Mouse (Mus musculus) liver, adult 2 months (tissue): ENCODE results near the gene Fosl2. TPM values are rescaled to one million over a fixed set of nuclear protein-coding genes. Genes with fewer than 3 reads are reported as not detected.

Experiments
- DNase-seq: peaks from one replicate; pipeline ENCODE4 v3.0.0-alpha.2; 2011; ENCODE audit warnings: low read depth, low spot score; ENCODE audit errors: extremely low read depth
- H3K27ac ChIP-seq: fragments of 200-500 bp; replicated peaks from 2 replicates; pipeline ENCODE4 v1.5.1; 2012; ENCODE audit warnings: low read depth, mild to moderate bottlenecking, control low read depth, inconsistent platforms, low read length; ENCODE audit not compliant: insufficient read depth
- H3K27me3 ChIP-seq: fragments of 200-500 bp; 2 replicates; pipeline ENCODE4 v1.6.1; 2012; ENCODE audit warnings: mild to moderate bottlenecking, moderate library complexity, low read length, inconsistent platforms; ENCODE audit not compliant: control insufficient read depth, insufficient read depth
- H3K36me3 ChIP-seq: fragments of 200-500 bp; 2 replicates; pipeline ENCODE4 v1.6.1; 2012; ENCODE audit warnings: low read length, inconsistent platforms; ENCODE audit not compliant: control insufficient read depth, insufficient read depth
- H3K4me1 ChIP-seq: fragments of 200-500 bp; 2 replicates; pipeline ENCODE4 v1.6.1; 2011; ENCODE audit warnings: low read length; ENCODE audit not compliant: control insufficient read depth, insufficient read depth
- H3K4me3 ChIP-seq: fragments of 200-500 bp; 2 replicates; pipeline ENCODE4 v1.5.1; 2011; ENCODE audit warnings: low read depth, mild to moderate bottlenecking, control low read depth, low read length, moderate library complexity; ENCODE audit not compliant: insufficient read depth
- H3K79me2 ChIP-seq: fragments of 200-500 bp; 2 replicates; pipeline ENCODE4 v1.6.1; 2012; ENCODE audit warnings: inconsistent platforms, mild to moderate bottlenecking, low read length, moderate library complexity; ENCODE audit not compliant: control insufficient read depth, insufficient read depth
- H3K9ac ChIP-seq: fragments of 200-500 bp; 2 replicates; pipeline ENCODE4 v1.6.1; 2012; ENCODE audit warnings: low read depth, mild to moderate bottlenecking, control low read depth, inconsistent platforms, low read length
- CTCF ChIP-seq: fragments of 200-500 bp; IDR thresholded peaks from 2 replicates; pipeline ENCODE4 v1.5.1; 2011; ENCODE audit warnings: low read depth, low read length, control low read depth
- POLR2A ChIP-seq: fragments of 200-500 bp; IDR thresholded peaks from 2 replicates; pipeline ENCODE4 v1.6.1; 2011; ENCODE audit warnings: low read length, control low read depth; ENCODE audit not compliant: insufficient read depth; ENCODE audit errors: extremely low read depth
- WGBS: fragments of 180-500 bp; shearing (Covaris S2); methylation state at CpG from one replicate; pipeline ENCODE4 v1.1.7; 2018; 5-methylcytosine and 5-hydroxymethylcytosine counted together
- polyA plus RNA-seq: library from polyadenylated mRNA; depleted of rRNA; stranded (reverse); fragments of >200 nt; gene quantifications from 2 replicates; pipeline ENCODE4 v1.2.3, GENCODE M21; 2012; rRNA removed
- total RNA-seq: library from RNA; depleted of rRNA; stranded (reverse); fragments of >200 nt; gene quantifications from 2 replicates; pipeline ENCODE4 v1.2.3, GENCODE M21; 2014; rRNA removed

The Fosl2 gene
- 2.1 and 4.2 TPM in 2 replicates for total RNA-seq
- polyA plus RNA-seq = 2.6 and 4.4 TPM in 2 replicates

GRCm38 (mm10) chr5:32135336-32136206, at the start of gene Fosl2:
TSS of gene Fosl2 (plus strand) at chr5:32135801.
- under 1% methylated on average over 82 of the region's 85 CpGs for WGBS
- peak within 1 kb of the TSS; percentile 98 for H3K27ac ChIP-seq
- TF ChIP-seq CTCF (no peak), POLR2A (peak; percentile 89)
- H3K9ac ChIP-seq = peak within 1 kb of the TSS; percentile 94
- no peaks in the 10 kb centered on the region for H3K36me3 ChIP-seq
- no peaks in the 10 kb centered on the region for H3K79me2 ChIP-seq
- H3K4me3 ChIP-seq = peak within 1 kb of the TSS; percentile 72
- H3K27me3 ChIP-seq = no peaks in the 10 kb centered on the region
- peaks cover 18% of the 10 kb centered on the region for H3K4me1 ChIP-seq
- peak; percentile 93 for DNase-seq

GRCm38 (mm10) chr5:32085971-32086370, 49.6 kb upstream of the Fosl2 start:
- TF ChIP-seq CTCF (no peak), POLR2A (no peak)
- H3K79me2 ChIP-seq = no peaks in the 10 kb centered on the region
- no peaks in the 10 kb centered on the region for H3K36me3 ChIP-seq
- no peaks in the 10 kb centered on the region for H3K27me3 ChIP-seq
- no peak overlapping the region for H3K9ac ChIP-seq
- no peak for DNase-seq
- WGBS = 91% methylated on average over 2 of the region's 2 CpGs
- peaks cover 14% of the 10 kb centered on the region for H3K4me1 ChIP-seq
- no peak overlapping the region for H3K4me3 ChIP-seq
- H3K27ac ChIP-seq = no peak overlapping the region

GRCm38 (mm10) chr5:32086526-32087090, 49.0 kb upstream of the Fosl2 start:
- H3K4me3 ChIP-seq = no peak overlapping the region
- TF ChIP-seq POLR2A (no peak), CTCF (no peak)
- no peak overlapping the region for H3K27ac ChIP-seq
- H3K36me3 ChIP-seq = no peaks in the 10 kb centered on the region
- peak; percentile 82 for DNase-seq
- H3K27me3 ChIP-seq = no peaks in the 10 kb centered on the region
- WGBS = 54% methylated on average over 6 of the region's 6 CpGs
- peaks cover 17% of the 10 kb centered on the region for H3K4me1 ChIP-seq
- H3K79me2 ChIP-seq = no peaks in the 10 kb centered on the region
- H3K9ac ChIP-seq = no peak overlapping the region

- H3K27me3 ChIP-seq = no peaks in the 10 kb centered on the region
- no peaks in the 10 kb centered on the region for H3K36me3 ChIP-seq
- 43% methylated on average over 5 of the region's 5 CpGs for WGBS
- H3K4me3 ChIP-seq = no peak overlapping the region
- DNase-seq = no peak
- H3K9ac ChIP-seq = no peak overlapping the region
- H3K27ac ChIP-seq = no peak overlapping the region
- TF ChIP-seq POLR2A (no peak), CTCF (no peak)
- H3K79me2 ChIP-seq = no peaks in the 10 kb centered on the region
- H3K4me1 ChIP-seq = peaks cover 20% of the 10 kb centered on the region
Observed at GRCm38 (mm10) chr5:32089481-32089880, 46.1 kb upstream of the Fosl2 start.

GRCm38 (mm10) chr5:32092281-32092680, 43.3 kb upstream of the Fosl2 start:
- Histone ChIP-seq H3K27me3 (no peaks in the 10 kb centered on the region), H3K79me2 (no peaks in the 10 kb centered on the region), H3K4me1 (peaks cover 13% of the 10 kb centered on the region), H3K4me3 (no peak overlapping the region), H3K27ac (peak overlapping the region; percentile 63), H3K9ac (no peak overlapping the region), H3K36me3 (no peaks in the 10 kb centered on the region)
- peak; percentile 97 for DNase-seq
- no peak for TF ChIP-seq CTCF
- TF ChIP-seq POLR2A = no peak
